Mouse (Mus musculus) CH12.LX (cell line): Measurements from ENCODE around the gene Atg16l2. TPM values are rescaled to one million over a fixed set of nuclear protein-coding genes. Genes with fewer than 3 reads are reported as not detected.
A peak's percentile ranks its signal among the peaks of the same experiment; 100 is the strongest.

Experiments used
- DNase-seq: peaks from one replicate; pipeline ENCODE4 v3.0.0-alpha.2; 2013; ENCODE audit errors: extremely low read depth
- H3K27ac ChIP-seq: 2 replicates; pipeline ENCODE4 v1.5.1; 2012; ENCODE audit warnings: low read depth, mild to moderate bottlenecking, control low read depth, moderate library complexity; ENCODE audit not compliant: insufficient read depth
- H3K27me3 ChIP-seq: replicated peaks from 2 replicates; pipeline ENCODE3; 2012; ENCODE audit warnings: inconsistent platforms
- H3K36me3 ChIP-seq, 2 experiments: replicated peaks in 1 of 2; 2 replicates each; pipeline versions ENCODE3 to v1.6.1; 2012; ENCODE audit warnings: inconsistent platforms in 1 of 2, low read length in 1 of 2, mild to moderate bottlenecking in 1 of 2, mixed read lengths in 1 of 2, moderate library complexity in 1 of 2; ENCODE audit not compliant: control insufficient read depth in 1 of 2, insufficient read depth in 1 of 2
- H3K4me1 ChIP-seq, 2 experiments: 2 replicates each; pipeline ENCODE4 v1.6.1; 2012; ENCODE audit warnings: inconsistent platforms in 1 of 2, moderate library complexity in 1 of 2; ENCODE audit not compliant: insufficient read depth in 2 of 2, control insufficient read depth in 1 of 2
- H3K4me2 ChIP-seq: 2 replicates; pipeline ENCODE4 v1.6.1; 2012; ENCODE audit warnings: low read depth, mild to moderate bottlenecking, control low read depth; ENCODE audit not compliant: poor library complexity, insufficient read depth, severe bottlenecking
- H3K4me3 ChIP-seq, 3 experiments: fragments of 150-350 bp in 1 of 3; sonication (generic) in 1 of 3; replicated peaks in 1 of 3; 2 replicates each; pipeline versions ENCODE3 to v1.5.1; 2011 to 2012; ENCODE audit warnings: low read depth in 2 of 3, low read length in 2 of 3, mild to moderate bottlenecking in 2 of 3, moderate library complexity in 2 of 3, control low read depth in 1 of 3, improper control_type of control experiment in 1 of 3, inconsistent platforms in 1 of 3, mixed read lengths in 1 of 3; ENCODE audit not compliant: poor library complexity in 1 of 3
- H3K79me2 ChIP-seq: replicated peaks from 2 replicates; pipeline ENCODE4 v1.6.1; 2012; ENCODE audit warnings: mild to moderate bottlenecking, moderate library complexity; ENCODE audit not compliant: control insufficient read depth, poor library complexity, insufficient read depth, severe bottlenecking; ENCODE audit errors: extremely low read depth
- H3K9ac ChIP-seq: 2 replicates; pipeline ENCODE4 v1.6.1; 2012; ENCODE audit warnings: low read depth, mild to moderate bottlenecking, control low read depth, moderate library complexity; ENCODE audit not compliant: insufficient read depth
- H3K9me3 ChIP-seq: replicated peaks from 2 replicates; pipeline ENCODE3; 2012; ENCODE audit warnings: low read length, inconsistent platforms, mixed read lengths
- BHLHE40 ChIP-seq: IDR thresholded peaks from 2 replicates; pipeline ENCODE4 v1.6.1; 2011; ENCODE audit warnings: mild to moderate bottlenecking, low read depth, low read length, improper control_type of control experiment
- CHD2 ChIP-seq: IDR thresholded peaks from 2 replicates; pipeline ENCODE4 v1.6.1; 2011; ENCODE audit warnings: low read length, improper control_type of control experiment
- CTCF ChIP-seq, 2 experiments: IDR thresholded peaks in 1 of 2; conservative IDR thresholded peaks in 1 of 2; 2 replicates each; pipeline ENCODE4 v1.5.1; 2011 to 2012; ENCODE audit warnings: low read depth in 2 of 2, low read length in 2 of 2, improper control_type of control experiment in 1 of 2, inconsistent platforms in 1 of 2, mild to moderate bottlenecking in 1 of 2, moderate library complexity in 1 of 2
- E2F4 ChIP-seq: IDR thresholded peaks from 2 replicates; pipeline ENCODE4 v1.6.1; 2011; ENCODE audit warnings: low read depth, low read length, improper control_type of control experiment; ENCODE audit not compliant: insufficient replicate concordance
- ELF1 ChIP-seq: IDR thresholded peaks from 2 replicates; pipeline ENCODE4 v1.6.1; 2014; ENCODE audit warnings: low read depth, mild to moderate bottlenecking, inconsistent platforms, low read length, improper control_type of control experiment
- EP300 ChIP-seq: IDR thresholded peaks from 2 replicates; pipeline ENCODE4 v1.6.1; 2011; ENCODE audit warnings: low read length, improper control_type of control experiment
- ETS1 ChIP-seq: conservative IDR thresholded peaks from 2 replicates; pipeline ENCODE4 v1.6.1; 2012; ENCODE audit warnings: low read depth, mild to moderate bottlenecking, inconsistent platforms, low read length, improper control_type of control experiment, moderate library complexity
- HCFC1 ChIP-seq: IDR thresholded peaks from 2 replicates; pipeline ENCODE4 v1.6.1; 2012; ENCODE audit warnings: low read depth, mild to moderate bottlenecking, inconsistent platforms, low read length, improper control_type of control experiment
- IRF4 ChIP-seq: IDR thresholded peaks from 2 replicates; pipeline ENCODE4 v1.6.1; 2014; ENCODE audit warnings: low read depth, mild to moderate bottlenecking, inconsistent platforms, low read length, improper control_type of control experiment
- KAT2A ChIP-seq: IDR thresholded peaks from 2 replicates; pipeline ENCODE4 v1.6.1; 2012; ENCODE audit warnings: low read length, improper control_type of control experiment, inconsistent platforms; ENCODE audit not compliant: insufficient replicate concordance
- MAFK ChIP-seq: IDR thresholded peaks from 2 replicates; pipeline ENCODE4 v1.6.1; 2011; ENCODE audit warnings: low read length, improper control_type of control experiment; ENCODE audit not compliant: insufficient replicate concordance
- MAX ChIP-seq: IDR thresholded peaks from 2 replicates; pipeline ENCODE4 v1.6.1; 2011; ENCODE audit warnings: low read length, improper control_type of control experiment
- MAZ ChIP-seq: IDR thresholded peaks from 2 replicates; pipeline ENCODE4 v1.6.1; 2012; ENCODE audit warnings: low read depth, mild to moderate bottlenecking, inconsistent platforms, low read length, improper control_type of control experiment, moderate library complexity
- MEF2A ChIP-seq: IDR thresholded peaks from 2 replicates; pipeline ENCODE4 v1.6.1; 2014; ENCODE audit warnings: low read depth, mild to moderate bottlenecking, inconsistent platforms, low read length, improper control_type of control experiment, borderline replicate concordance
- MXI1 ChIP-seq: IDR thresholded peaks from 2 replicates; pipeline ENCODE4 v1.6.1; 2011; ENCODE audit warnings: mild to moderate bottlenecking, low read depth, low read length, improper control_type of control experiment
- NRF1 ChIP-seq: IDR thresholded peaks from 2 replicates; pipeline ENCODE4 v1.6.1; 2014; ENCODE audit warnings: low read depth, mild to moderate bottlenecking, inconsistent platforms, low read length, improper control_type of control experiment, moderate library complexity
- POLR2A ChIP-seq: IDR thresholded peaks from 2 replicates; pipeline ENCODE4 v1.6.1; 2011; ENCODE audit warnings: low read depth, mild to moderate bottlenecking, improper control_type of control experiment, low read length
- SIN3A ChIP-seq: IDR thresholded peaks from 2 replicates; pipeline ENCODE4 v1.6.1; 2012; ENCODE audit warnings: low read length, improper control_type of control experiment, inconsistent platforms
- SMC3 ChIP-seq: IDR thresholded peaks from 2 replicates; pipeline ENCODE4 v1.6.1; 2011; ENCODE audit warnings: low read depth, low read length, improper control_type of control experiment
- TCF12 ChIP-seq: IDR thresholded peaks from 2 replicates; pipeline ENCODE4 v1.6.1; 2014; ENCODE audit warnings: low read depth, mild to moderate bottlenecking, inconsistent platforms, low read length, improper control_type of control experiment
- UBTF ChIP-seq: IDR thresholded peaks from 2 replicates; pipeline ENCODE4 v1.6.1; 2012; ENCODE audit warnings: low read depth, mild to moderate bottlenecking, inconsistent platforms, low read length, improper control_type of control experiment, moderate library complexity
- USF1 ChIP-seq: IDR thresholded peaks from 2 replicates; pipeline ENCODE4 v1.6.1; 2014; ENCODE audit warnings: low read depth, mild to moderate bottlenecking, inconsistent platforms, low read length, improper control_type of control experiment
- USF2 ChIP-seq: conservative IDR thresholded peaks from 2 replicates; pipeline ENCODE4 v1.6.1; 2011; ENCODE audit warnings: low read depth, low read length, improper control_type of control experiment
- ZNF384 ChIP-seq: IDR thresholded peaks from 2 replicates; pipeline ENCODE4 v1.6.1; 2012; ENCODE audit warnings: low read depth, low read length, improper control_type of control experiment, inconsistent platforms
- dilution Hi-C: fragments of 300-500 bp; cut with MboI; formaldehyde crosslinking; loops from 2 replicates; pipeline ENCODE4 v1.14.3; 2020; ENCODE audit warnings: low sequenced_read_pairs; ENCODE audit not compliant: extremely low pct_unique_long_range_greater_than_20kb, extremely low pct_ligation_motif_present
- in situ Hi-C: fragments of 300-500 bp; cut with MboI; formaldehyde crosslinking; loops from 3 replicates; pipeline ENCODE4 v1.14.3; 2019; ENCODE audit warnings: low sequenced_read_pairs, low pct_ligation_motif_present, low pct_unique_long_range_greater_than_20kb, mixed read lengths
- polyA plus RNA-seq: library from polyadenylated mRNA; unstranded; fragments of >175 nt; gene quantifications from 2 replicates; pipeline ENCODE4 v1.2.1, GENCODE M21; 2012; ENCODE audit warnings: low read depth; ENCODE audit not compliant: insufficient read length
- total RNA-seq, 2 experiments: library from RNA; depleted of rRNA; stranded (reverse); fragments of 300-350 nt in 1 of 2; fragments of >200 nt in 1 of 2; gene quantifications; 2 replicates each; pipeline ENCODE4 v1.2.3; 2012 to 2014

Atg16l2 gene
- total and polyA plus RNA-seq, 3 experiments: 12.7 to 43.8 (median 15.4) TPM

- Histone ChIP-seq H3K79me2 (no peaks in the 10 kb centered on the region), H3K9ac (no peak overlapping the region), H3K27me3 (no peaks in the 10 kb centered on the region), H3K27ac (peak overlapping the region; percentile 50; the same call in 1 of the 2 replicates), H3K36me3 (peaks cover 67 to 91% of the 10 kb centered on the region in 2 experiments), H3K9me3 (no peaks in the 10 kb centered on the region), H3K4me1 (peaks cover 14 to 76% of the 10 kb centered on the region in 2 experiments), H3K4me2 (peak overlapping the region; percentile 14; the same call in 1 of the 2 replicates), H3K4me3 (no peak overlapping the region)
- peak; percentile 50; the same call in 1 of the 2 replicates for TF ChIP-seq IRF4
- TF ChIP-seq EP300: peak; percentile 74
- peak; percentile 39; the same call in 1 of the 2 replicates for TF ChIP-seq MXI1
- TF ChIP-seq SIN3A: no peak
- no peak for TF ChIP-seq USF1
- TF ChIP-seq ETS1: peak; percentile 45
- peak; percentile 75 for TF ChIP-seq TCF12
- TF ChIP-seq HCFC1: peak; percentile 10; the same call in 1 of the 2 replicates
- TF ChIP-seq MAFK: no peak
- TF ChIP-seq KAT2A: 0 out of 2 replicates have a peak, but pooled peaks have one; percentile 28
- TF ChIP-seq SMC3: no peak
- peak; percentile 32 for TF ChIP-seq BHLHE40
- no peak for TF ChIP-seq UBTF
- no peak for TF ChIP-seq MEF2A
- TF ChIP-seq ELF1: peak; percentile 16; the same call in 1 of the 2 replicates
- TF ChIP-seq NRF1: no peak
- TF ChIP-seq CTCF (conservative IDR thresholded peaks at IDR 0.05 in 1 of 2, IDR thresholded peaks at IDR 0.05 in 1 of 2; ENCODE audit: low read depth in 2 of 2, low read length in 2 of 2): no peak
- in situ Hi-C loops (no loop called here), dilution Hi-C loops (no loop called here)
- DNase-seq: peak; percentile 70
These were observed 9.4 kb downstream of the Atg16l2 start for GRCm38 (mm10) chr7:101292696-101293095.

DNA sequence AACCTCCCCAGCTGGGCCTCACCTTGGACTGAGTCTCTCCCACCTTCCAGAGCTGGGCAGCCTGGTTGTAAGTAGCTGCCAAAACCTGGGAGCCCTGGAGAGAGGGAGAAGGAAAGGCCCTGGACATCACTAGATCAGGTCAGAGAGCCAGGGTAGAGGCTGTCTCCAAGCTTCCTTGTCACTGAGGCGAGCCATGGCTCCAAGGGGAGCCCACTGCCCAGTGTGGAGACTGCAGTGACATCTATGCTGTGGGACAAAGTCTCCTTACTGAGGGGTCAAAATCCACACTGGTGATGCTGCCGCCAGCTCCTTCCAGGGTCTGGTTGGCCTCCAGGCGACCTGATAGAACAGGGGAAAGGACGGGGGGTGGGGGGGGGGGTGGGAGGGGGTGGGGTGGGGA, 10.0 kb downstream of the Atg16l2 start:
- Histone ChIP-seq H3K36me3 (peaks cover 70 to 91% of the 10 kb centered on the region in 2 experiments), H3K9me3 (no peaks in the 10 kb centered on the region), H3K27ac (no peak overlapping the region), H3K9ac (no peak overlapping the region), H3K79me2 (no peaks in the 10 kb centered on the region), H3K4me3 (no peak overlapping the region), H3K4me2 (no peak overlapping the region), H3K4me1 (peaks cover 16 to 76% of the 10 kb centered on the region in 2 experiments), H3K27me3 (no peaks in the 10 kb centered on the region)
- TF ChIP-seq ZNF384: no peak
- no peak for TF ChIP-seq EP300
- no peak for TF ChIP-seq POLR2A
- TF ChIP-seq MAZ: no peak
- TF ChIP-seq E2F4: no peak
- TF ChIP-seq USF1: no peak
- no peak for TF ChIP-seq MAX
- no peak for TF ChIP-seq NRF1
- TF ChIP-seq USF2: no peak
- TF ChIP-seq CHD2: no peak
- DNase-seq: no peak
- in situ Hi-C loops (no loop called here), dilution Hi-C loops (no loop called here)
